1 mouse cellular context compared by ENCODE assay signal in genomic region chr10:60287726-60288125, GRCm38 (mm10).
TF ChIP-seq lines count a peak whose summit lies in the region.

No protein-coding gene starts in this region.

TF ChIP-seq in CH12.LX, 34 proteins besides CTCF, POLR2A, EP300 and RAD21:
- TF ChIP-seq TCF12 (IDR thresholded peaks at IDR 0.05; ENCODE audit: low read depth, low read length) (0 out of 2 replicates have a peak, but pooled peaks have one; percentile 3), MAX (IDR thresholded peaks at IDR 0.05; ENCODE audit: low read length) (0 out of 2 replicates have a peak, but pooled peaks have one; percentile 38), RCOR1 (conservative IDR thresholded peaks at IDR 0.05; ENCODE audit: low read depth, low read length) (no peak)
